Mouse (Mus musculus): Measurements from ENCODE around the gene RPS10-NUDT3.
A peak's percentile ranks its signal among the peaks of the same experiment; 100 is the strongest.

Gene RPS10-NUDT3

DNA sequence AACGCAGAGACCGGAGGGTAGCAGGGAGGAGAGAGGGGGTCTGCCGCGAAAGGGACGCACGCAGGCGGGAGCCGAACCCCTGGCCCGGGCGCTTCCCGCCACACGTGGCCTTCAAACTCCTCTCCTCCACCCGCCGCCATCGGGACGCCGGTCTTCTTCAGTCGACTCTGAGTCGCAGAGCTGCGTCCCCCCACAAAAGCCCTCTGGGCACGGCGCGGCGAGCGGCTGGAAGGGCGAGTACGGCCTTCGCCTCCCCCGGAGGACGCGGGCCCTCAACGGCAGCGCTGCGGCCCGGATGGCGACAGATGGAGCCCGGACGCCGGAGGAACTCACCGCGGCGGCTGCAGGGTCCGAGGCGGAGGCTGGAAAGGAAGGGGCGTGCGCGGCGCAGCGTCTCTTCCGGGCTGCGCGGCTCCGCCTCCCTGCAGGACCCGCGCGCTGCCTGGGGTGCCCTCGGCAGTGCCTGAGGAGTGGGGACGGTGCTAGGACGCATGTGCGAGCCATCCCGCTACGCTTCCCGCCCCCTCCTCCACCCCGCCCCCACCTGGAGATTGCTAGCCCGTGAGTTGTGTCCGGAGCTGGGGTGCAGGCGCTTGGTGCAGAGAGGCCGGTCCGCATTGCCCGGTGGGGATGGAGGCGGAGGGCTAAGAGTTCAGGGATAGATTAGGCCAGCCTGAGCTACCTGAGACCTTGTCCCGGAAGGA lies at the start of gene RPS10-NUDT3:
Gene RPS10-NUDT3, minus strand, starts transcription at position 352 of the 704 bp plus-strand sequence.
- peak; percentile 81 to 86 for DNase-seq (ENCODE audit: low spot score in 2 of 2)

GRCm38 (mm10) chr17:27678924-27679813 lies 44.1 kb upstream of the RPS10-NUDT3 start:
- DNase-seq (ENCODE audit: low spot score in 2 of 2) = no peak

- DNase-seq (ENCODE audit: low spot score in 2 of 2) = no peak
These were observed 42.7 kb upstream of the RPS10-NUDT3 start for GRCm38 (mm10) chr17:27677756-27678155.

- no peak for DNase-seq (ENCODE audit: low spot score in 2 of 2)
These were observed 41.2 kb upstream of the RPS10-NUDT3 start for GRCm38 (mm10) chr17:27676270-27676669.

- no peak for DNase-seq (ENCODE audit: low spot score in 2 of 2)
These were observed 40.4 kb upstream of the RPS10-NUDT3 start for GRCm38 (mm10) chr17:27675453-27675852.

GRCm38 (mm10) chr17:27673945-27674344 lies 38.9 kb upstream of the RPS10-NUDT3 start:
- no peak for DNase-seq (ENCODE audit: low spot score in 2 of 2)

DNA sequence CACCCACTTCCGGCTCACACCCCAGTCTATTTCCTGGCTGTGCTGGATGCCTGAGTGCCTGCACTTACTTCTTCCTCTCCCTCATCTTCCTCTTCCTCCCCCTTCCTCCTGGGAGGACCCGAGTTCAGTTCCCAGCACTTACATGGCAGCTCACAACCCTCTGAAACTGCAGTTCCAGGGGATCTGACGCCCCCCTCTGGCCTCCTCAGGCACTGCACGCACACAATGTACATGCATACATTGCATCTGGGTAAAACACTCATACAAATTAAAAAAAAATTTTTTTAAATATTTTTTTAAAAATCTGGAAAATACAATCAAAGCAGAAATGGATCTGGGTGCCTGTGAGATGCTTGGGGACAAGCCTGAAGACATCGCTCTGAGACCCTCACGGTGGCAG lies 36.7 kb upstream of the RPS10-NUDT3 start:
- DNase-seq (ENCODE audit: low spot score in 2 of 2) = no peak

- DNase-seq (ENCODE audit: low spot score in 2 of 2) = no peak
These were observed 23.7 kb upstream of the RPS10-NUDT3 start for GRCm38 (mm10) chr17:27658767-27659166.

GRCm38 (mm10) chr17:27657123-27657522 lies 22.1 kb upstream of the RPS10-NUDT3 start:
- no peak for DNase-seq (ENCODE audit: low spot score in 2 of 2)

DNA sequence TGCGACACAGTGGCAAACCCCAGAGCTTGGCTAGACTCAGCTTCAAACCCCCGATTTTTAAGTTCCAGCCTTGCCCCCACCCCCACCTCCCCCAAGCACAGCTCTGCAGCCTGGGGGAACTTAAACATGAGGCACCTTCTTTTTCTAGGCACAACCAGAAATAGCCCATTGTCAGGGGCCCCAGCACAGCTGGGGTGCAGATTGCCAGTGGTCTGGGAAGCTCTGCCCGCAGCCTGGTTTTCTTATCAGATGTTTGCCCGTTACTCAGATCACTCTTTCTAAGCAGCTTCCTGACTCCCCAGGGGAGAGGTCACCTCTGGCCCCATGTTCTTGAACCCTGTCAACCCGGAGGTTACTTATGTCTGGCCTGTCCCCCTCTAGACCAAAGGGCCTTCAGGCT lies 21.4 kb upstream of the RPS10-NUDT3 start:
- DNase-seq (ENCODE audit: low spot score in 2 of 2) = no peak

DNA sequence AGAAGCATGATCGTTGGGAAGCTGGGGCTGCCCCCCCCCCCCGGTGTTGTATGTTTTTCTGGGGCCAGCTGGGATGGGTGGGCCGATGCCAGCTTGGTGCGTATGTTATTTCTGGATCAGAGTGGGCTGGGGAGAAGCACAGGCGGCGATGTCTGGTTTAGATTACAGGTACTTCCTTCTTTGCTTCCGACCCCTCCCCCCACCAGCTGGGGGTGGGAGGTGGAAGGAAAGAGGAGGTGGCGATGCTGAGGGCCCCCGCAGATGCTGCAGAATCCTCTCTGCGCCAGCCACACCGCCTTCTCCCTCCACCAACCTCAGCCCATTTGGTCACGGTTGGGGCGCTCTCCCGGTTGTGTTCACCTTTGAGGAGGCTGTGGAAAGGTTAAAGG lies 21.0 kb upstream of the RPS10-NUDT3 start:
- no peak for DNase-seq (ENCODE audit: low spot score in 2 of 2)

- DNase-seq (ENCODE audit: low spot score in 2 of 2) = no peak
These were observed 20.3 kb upstream of the RPS10-NUDT3 start, which contains the start of gene Pacsin1 for GRCm38 (mm10) chr17:27655089-27656010. Pacsin1 (plus strand) TSS chr17:27655509.

- no peak for DNase-seq (ENCODE audit: low spot score in 2 of 2)
These were observed 18.4 kb upstream of the RPS10-NUDT3 start for GRCm38 (mm10) chr17:27653253-27653959.

DNA sequence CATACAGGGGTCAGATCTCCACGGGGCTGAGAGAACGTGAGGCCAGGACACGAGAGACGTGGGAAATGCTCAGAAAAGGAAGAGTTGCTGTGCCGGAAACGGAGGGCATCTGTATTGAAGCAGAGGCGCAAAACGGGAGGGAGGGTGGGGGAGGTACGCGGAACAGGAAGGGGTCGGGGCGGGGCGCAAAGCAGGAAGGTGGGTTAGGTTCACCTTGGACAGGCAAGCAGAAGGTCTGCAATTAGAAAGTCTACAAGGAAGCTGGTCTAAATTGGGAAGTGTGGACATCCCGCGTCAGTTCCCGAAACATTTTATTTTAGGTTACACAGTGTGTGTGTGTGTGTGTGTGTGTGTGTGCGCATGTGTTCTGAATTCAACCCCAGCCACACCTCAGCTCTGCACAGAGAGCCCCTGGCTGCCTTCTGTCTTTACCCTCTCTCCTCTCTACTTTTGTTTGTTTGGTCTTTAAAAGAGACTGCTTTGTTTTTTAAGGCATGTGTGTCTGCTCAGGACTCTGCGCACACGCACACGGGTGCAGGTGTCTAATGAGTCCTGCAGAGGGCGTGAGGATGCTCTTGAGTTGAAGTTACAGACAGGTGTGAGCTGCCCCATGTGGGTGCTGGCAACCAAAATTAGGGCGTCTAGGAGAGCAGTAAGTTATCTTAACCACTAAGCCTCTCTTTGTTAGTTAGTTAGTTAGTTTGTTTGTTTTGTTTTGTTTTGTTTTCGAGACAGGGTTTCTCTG lies 17.2 kb upstream of the RPS10-NUDT3 start:
- DNase-seq (ENCODE audit: low spot score in 2 of 2) = no peak

DNA sequence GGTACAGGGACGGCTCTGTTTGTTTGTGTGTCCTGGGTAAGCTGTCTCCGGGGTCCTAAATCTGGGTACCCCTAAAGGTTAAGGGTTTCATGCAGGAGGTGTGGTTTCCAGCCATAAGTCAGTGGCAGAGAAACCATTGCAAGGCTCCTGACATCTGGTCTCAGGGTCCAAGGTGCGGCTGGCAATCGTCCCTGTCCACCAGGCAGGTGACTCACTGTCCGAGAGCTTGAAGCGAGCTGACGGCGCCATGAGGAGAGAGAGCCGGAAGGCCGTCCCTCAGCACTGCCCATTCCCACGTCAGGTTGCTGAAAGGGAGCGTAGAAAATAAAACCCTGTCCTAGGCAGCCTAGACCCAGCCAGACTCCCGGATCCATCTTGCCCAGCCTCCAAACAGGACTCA lies 15.6 kb upstream of the RPS10-NUDT3 start:
- no peak for DNase-seq (ENCODE audit: low spot score in 2 of 2)

DNA sequence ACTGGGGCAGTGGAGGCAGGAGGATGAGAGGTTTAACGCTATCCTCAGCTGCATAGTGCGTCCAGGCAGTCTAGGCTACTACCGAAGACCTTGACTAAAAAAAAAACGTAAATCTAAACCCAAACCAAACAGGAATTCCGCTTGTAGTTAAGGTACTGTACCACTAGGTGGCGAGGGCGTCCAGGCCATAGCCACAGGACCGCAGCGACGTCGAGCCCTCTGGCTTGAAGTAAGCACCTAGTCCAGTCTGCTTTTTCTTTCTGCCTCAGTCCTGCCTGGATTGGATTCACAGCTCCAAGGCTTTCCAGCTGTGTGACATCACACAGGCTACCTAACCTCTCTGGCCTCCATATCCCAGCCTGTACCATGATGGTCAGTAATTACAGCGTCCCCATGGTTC lies 15.1 kb upstream of the RPS10-NUDT3 start:
- DNase-seq (ENCODE audit: low spot score in 2 of 2) = peak; percentile 32 to 62

- DNase-seq (ENCODE audit: low spot score in 2 of 2) = no peak
These were observed 10.8 kb upstream of the RPS10-NUDT3 start for GRCm38 (mm10) chr17:27645807-27646206.

DNA sequence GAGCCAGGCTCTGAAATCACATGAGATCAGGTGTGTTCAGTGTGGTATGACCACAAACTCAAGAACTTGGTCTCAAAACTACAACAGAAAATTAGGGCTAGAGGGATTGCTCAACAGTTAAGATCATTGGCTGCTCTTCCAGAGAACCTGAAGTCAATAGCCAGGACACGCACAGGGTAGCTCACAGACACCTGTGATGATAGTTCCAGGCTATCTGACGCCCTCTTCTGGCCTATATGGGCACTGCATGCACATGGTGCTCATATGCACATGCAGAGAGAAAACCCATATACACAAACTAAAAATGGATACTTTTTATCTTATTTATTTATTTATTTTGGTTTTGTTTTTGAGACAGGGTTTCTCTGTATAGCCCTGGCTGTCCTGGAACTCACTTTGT lies 9.6 kb upstream of the RPS10-NUDT3 start:
- DNase-seq (ENCODE audit: low spot score in 2 of 2) = no peak

GRCm38 (mm10) chr17:27643756-27644155 lies 8.7 kb upstream of the RPS10-NUDT3 start:
- DNase-seq (ENCODE audit: low spot score in 2 of 2) = no peak

DNA sequence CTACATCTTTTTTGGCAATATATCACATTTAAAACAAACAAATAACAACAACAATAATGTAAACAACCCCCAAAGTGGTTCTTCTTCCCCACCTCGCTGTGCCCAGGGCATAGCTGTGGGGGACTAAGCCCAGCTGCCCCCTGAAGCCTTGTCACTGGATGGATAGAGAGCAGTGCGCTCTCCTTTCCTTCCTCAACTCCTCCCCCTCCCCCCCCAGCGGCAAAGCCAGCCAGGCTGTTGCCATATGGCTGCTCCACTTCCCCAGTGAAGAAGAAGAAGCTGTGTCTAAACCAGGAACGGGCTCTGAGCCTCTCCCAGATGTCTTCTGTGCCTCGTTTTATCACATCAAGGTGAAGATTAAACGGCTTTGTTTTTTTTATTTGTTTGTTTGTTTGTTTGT lies 8.1 kb upstream of the RPS10-NUDT3 start:
- no peak for DNase-seq (ENCODE audit: low spot score in 2 of 2)

Measured in urinary bladder, postnatal 36 days (tissue).